Mouse (Mus musculus) gonadal fat pad, adult 2 months (tissue): Measurements from ENCODE around the gene Ski. TPM values are rescaled to one million over a fixed set of nuclear protein-coding genes. Genes with fewer than 3 reads are reported as not detected.

Experiments
- DNase-seq: peaks from one replicate; pipeline ENCODE4 v3.0.0-alpha.2; 2012; ENCODE audit warnings: low read depth
- polyA plus RNA-seq: library from polyadenylated mRNA; depleted of rRNA; stranded (reverse); fragments of >200 nt; gene quantifications from 2 replicates; pipeline ENCODE4 v1.2.3, GENCODE M21; 2012

Gene Ski
- polyA plus RNA-seq, 1 experiment, result 61.5 TPM

DNA sequence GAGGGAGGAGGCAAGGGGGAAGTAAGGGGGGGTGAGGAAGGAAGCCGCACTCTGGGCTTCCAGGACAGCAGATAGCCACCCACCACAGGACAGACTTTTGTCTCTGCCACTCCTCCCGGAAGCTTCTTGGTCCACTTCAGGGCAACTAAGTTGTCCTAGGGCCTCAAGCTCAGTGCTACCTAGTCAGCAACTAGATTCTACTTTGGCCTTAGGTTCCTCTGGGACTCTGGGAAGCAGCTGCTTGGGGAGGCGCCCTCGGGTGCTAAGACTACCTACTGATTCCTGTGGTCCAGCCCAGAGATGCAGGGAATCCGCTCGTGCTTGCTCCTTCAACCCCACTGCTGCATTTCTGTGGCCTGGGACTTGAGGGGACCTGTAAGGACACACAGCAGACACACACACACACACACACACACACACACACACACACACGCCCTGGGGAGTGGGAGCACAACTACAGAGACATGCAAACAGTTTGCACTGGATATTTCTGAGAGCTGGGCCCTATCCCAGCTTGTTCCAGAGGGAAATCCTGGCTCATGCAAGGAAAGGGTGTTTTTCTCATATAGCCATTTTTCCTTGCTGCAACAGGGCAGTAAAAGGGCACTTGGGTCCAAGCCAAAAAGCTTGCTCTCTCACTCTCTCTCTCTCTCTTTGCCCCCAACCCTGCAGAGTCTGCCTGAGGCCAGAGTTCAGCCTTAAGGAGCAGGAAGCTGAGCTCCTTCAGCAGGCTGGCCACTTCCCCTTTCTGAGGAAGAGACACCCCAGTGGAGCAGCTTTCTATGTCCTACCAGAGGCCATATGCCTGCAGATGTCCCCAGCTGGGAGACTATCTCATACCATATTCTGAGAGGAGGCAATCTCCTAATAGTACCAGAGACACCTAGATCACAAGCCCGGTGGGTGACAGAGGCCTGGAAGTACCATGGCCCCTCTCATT lies 12.2 kb upstream of the Ski start:
- DNase-seq, result no peak

DNA sequence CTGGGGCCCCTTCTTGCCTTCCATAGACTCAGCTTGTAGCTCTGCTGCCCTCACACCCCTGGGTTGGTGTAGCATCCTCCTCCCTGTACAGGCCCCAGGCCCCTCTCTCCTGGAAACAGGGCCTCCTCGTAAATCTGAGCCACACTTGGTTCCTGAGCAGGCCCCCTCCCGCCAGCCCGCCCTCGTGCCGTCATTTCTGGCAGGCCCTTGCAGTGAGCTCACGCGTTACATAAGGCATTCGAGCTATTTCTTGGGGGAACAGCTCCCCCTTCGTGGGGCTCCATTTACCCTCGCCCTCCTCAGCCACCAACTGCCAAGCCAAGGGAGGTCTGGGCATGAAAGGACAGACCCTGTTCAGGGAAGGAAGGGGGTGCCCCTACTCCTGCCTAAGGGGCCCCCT lies 11.5 kb upstream of the Ski start:
- DNase-seq, result no peak

DNA sequence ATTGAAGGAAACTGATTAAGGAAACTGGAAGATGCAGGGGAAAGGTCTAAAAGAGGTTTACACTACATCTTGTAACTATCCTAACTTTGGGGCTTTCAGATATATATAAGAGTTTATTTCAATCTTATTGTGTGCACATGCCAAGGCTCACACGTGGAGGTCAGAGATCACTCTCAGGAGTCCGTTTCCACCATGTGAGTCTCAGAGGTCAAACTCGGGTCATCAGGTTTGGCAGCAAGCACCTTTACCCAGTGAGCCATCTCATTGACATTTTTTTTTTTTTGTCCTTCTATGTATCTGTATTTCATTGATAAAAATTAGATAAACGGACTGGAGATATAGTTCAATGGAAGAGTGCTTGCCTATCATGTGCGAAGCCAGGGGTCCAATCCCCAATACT lies 6.1 kb upstream of the Ski start:
- DNase-seq, result no peak

DNA sequence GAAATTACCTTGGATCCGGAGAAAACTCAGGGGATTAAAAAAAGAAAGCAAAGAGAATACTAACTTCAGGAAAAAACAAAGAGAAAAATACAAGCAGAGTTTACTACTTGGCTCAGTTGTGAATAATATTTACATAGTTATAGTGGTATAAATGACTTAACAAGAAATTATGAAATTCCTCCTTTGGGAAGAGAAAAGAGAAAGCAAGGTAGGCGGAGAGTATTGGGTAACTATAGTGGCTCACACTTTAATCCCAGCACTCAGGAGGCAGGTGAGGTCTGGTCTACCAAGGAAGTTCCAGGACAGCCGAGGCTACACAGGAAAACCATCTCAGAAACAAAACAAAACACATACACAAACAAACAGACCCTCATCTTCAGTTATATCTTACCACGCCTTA lies 5.6 kb upstream of the Ski start:
- no peak for DNase-seq

DNA sequence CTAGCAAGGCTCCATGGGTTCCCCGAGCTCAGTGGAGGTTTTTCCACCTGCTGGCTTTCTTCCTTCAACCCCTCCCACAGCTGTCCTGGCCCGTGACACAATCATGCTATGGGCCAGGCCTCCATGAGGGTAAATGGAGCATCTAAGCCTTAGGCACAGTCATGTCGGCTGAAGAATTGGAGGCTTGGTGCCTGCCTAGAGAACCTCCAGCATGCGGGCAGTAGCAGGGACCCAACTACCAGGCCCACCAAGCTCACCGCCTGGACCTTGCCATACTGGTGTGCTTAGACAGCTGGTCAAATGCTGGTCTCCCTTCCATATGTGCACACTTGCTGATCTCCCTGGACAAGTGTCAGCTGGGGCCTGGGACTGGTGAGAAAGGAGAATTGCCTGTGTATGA lies 3.5 kb upstream of the Ski start:
- no peak for DNase-seq

DNA sequence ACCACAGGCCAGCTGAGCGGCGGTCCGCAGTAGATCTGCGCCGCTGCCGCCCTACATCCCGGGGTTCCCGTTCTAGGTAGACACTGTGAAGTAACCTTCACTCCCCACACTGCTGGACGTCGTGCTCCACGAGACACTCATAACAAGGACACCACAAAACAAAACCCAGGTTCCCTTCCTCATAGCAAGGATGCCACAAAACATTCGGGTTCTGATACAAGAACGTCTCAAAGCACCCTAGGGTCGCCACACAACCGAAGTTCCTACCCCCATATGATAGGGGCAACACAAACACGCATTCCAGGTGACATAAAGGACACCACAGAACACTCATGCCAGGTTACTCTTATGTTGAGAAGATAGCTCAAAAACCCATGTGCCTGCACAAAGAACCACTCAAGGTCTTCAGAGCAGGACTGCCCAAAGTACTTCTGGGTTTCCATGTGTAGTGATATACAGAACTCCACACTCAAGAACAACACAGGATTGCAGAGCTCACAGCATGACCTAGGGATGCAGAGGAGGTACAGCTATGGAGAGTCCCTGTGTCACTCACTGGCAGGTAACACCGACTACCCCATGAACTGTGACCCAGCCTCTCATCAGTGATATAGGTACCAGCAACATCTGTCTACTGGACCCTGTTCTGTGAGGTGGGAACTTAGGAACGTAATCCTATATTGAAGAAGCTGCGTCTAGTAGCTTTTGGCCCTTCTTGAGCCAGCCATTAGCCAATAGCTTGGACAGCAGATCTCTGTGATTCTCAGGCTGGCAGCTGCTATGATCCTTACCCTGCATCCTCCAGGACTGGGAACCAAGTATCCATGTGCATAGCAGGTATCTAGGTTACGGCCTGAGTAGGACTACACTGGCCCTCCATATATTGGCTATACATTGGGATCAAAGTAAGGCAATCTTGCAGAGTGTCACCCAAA lies 1.5 kb upstream of the Ski start:
- no peak for DNase-seq

DNA sequence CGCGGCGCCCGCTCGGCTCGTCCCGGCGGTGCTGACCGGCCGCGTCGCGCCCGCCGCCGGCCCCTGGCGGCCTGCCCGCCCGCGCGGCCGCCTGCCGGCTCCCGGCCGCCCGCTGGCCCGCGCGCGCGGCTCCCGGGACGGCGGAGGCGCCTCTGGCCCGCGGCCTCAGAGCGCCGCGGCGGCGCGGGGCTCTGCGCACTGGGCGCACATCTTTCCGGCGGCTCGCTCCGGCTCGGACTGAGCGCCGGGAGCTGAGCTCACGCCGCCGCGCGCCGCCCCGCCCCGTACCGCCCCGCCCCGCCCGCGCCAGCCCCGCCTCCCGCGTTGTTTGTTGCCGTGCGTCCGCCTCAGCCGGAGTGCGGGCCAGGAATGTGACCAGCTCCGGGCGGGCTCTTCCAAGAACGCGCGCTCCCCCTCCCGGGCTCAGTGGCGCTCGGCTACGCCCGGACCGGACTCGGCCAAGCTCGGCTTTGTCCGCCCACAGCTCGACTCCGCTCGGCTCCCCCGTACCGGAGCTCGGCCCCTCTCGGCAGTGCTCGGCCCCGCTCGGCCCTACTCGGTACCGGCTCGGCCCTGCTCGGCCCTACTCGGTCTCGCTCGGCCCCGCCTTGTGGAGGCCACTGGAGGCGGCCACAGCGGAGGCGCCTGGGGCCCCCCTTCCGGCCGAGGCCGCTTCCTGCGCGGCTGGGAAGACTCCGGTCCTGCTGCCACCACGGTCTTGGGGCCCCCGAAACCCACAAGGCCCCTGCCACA lies 625 bp upstream of the Ski start:
- no peak for DNase-seq

DNA sequence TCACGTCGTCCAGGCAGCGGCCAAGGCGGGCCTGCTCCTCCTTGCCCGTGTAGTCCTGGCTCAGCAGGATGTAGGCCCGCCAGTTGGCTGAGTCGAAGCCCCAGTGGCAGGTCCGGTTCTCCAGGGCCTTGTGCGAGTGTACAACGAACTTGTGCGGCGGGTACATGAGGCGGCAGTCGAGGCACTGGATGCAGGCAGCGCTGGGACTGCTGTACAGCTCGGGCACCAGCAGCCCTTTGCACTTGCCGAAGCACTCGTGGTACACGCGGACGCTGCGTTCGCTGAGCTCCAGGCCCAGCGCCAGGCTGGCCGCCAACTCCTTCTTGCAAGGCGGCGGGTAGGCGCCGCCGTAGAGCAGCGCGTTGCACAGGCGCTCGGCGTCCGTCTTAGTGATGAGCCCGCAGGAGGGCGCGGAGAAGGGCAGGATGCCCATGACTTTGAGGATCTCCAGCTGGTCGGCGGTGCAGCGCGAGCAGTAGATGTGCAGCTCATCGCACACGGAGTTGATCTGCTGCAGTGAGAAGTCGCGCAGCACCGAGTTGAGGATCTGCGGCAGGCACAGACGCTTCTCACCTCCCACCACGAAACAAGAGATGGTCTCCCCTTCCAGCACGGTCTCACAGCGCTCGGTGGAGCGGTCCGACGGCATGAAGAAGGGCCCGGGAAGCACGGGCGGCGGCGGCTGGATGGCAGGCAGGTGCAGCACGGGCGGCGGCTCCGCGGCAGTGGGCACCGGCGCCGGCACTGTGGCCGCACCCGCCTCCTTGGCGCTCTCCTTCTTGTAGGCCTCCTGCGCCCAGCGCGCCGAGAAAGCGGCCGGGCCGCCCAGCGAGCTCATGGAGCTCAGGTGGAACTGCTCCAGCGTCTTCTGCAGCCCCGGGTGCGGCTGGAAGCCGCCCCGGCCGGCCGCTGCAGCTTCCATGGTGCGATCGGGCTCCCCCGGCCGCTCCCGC lies 517 bp downstream of the Ski start:
- no peak for DNase-seq

DNA sequence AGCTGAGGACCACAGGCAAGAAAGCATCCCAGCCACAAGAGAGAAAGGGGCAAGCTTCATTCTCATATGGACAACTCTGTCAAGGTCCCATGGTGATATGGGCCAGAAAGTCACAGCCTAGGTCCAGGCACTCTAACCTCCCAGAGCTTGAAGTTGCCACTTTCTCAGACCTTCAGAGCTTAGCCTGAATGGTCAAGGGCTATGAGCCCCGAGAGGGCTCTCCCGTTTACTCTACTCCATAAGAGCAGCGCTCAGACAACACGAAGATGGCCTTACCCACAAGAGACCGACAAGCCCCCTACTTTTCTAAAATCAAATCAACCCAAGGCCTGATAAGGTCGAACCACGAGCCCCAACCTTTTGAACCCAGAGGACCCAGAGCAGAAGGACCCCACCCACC lies 1.3 kb downstream of the Ski start:
- DNase-seq, result no peak

DNA sequence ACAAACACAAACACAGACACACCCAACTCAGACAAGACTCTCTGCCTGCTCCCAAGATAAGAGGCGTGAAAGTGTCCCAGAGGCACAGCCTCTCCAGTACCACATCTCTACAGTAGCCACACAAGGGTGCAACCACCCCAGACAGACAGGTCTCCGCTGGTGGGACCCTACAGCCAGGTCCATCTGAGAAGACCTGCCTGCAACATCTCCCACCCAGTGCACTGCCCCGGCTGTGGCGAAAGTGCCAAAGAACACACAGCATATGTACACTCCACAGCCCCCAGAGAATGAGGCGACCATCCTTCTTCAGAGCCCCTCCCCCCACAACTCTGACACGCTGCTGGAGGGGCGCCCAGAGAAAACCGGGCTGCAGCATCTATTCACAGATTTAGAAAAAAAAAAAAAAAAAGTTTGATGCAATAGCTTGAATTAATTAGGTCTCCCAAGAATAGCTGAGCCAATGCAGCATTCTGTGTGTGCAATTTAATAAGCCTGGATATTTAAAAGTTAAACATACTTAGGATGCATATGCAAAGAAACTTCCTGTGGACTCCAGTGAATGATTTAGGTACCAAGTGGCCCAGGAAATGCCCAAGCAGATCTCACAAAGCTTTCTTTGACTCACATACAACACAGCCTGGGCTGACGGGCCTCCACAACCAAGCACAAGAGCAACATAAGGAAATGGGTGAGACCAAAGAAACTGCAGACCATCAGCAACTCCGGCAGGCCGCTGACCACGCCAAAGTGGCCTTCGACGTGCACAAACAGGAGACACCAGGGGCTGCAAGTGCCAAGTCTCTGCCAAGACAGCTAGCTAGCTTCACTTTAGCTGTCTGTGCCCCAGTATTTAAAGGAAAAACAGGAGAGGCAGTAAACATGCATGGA lies 1.9 kb downstream of the Ski start:
- no peak for DNase-seq

DNA sequence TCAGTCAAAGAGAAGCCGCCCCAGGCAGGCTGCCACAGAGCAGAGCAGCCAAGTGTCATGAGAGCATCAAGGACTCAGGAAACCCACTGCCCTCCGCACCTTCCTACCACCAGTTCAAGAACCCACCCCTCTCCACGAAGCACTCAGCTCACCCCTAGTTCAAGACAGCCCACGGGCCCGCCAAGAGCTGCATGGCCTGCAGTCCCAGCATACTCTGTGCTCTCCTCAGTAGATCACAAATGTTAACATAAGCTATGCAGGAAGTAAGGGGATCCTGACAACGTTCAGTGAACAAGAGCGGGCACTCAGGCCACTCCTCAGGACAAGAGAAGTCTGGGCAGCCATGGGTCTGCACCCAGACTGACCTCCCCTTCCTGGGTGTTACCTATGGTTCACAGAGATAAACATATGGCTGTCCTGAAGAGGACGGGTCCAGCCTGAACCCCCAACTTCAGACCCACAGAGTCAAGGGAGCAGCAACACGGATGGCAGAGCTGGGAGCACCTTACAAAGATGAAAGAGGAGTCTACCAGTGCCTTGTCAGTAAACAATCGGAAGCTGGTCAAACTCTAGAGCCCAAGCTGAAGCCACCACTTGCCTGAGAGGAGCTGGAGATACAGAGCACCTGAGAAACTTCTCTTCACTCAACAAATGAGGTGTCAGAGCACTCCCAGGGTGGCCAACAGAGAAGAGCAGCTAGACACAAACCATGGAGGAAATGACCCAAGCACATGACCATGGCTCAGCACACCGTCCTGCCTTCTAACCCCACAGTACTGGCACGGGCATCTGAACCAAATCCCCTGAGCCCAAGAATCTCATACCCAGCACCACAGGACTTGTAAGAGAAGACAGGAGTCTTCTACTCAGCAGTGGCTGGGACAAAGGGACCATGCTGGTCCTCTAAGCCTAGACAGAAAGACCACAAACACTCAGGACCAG lies 2.9 kb downstream of the Ski start:
- DNase-seq, result no peak

DNA sequence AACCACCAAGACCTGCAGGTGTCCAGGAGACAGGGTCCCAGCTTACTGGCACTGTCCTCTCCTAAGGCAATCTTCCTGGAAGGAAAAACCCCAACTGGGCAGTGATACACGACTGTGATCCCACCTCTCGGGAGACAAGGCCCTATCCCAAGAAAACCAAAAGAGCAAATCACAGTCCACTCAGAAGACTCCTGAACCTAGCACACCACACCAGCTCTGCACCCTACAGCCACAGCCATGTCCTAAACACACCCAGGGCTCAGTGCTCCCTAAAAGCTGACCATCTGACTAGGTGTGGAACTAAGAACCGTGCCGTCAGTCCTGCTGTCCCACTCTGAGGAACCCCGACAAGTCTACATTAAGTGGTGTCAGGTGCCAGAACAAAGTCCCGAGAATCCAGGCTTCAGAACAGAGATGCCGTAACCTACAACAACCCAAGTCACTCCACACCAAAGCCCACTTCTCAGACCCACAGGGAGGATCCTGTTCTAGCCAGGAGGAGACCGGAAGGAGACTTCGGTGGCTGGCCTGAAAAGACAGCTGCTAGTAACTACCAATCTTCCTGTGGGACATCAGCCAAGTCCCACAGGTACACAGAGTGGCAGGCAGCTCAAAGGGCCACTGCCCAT lies 4.2 kb downstream of the Ski start:
- no peak for DNase-seq

DNA sequence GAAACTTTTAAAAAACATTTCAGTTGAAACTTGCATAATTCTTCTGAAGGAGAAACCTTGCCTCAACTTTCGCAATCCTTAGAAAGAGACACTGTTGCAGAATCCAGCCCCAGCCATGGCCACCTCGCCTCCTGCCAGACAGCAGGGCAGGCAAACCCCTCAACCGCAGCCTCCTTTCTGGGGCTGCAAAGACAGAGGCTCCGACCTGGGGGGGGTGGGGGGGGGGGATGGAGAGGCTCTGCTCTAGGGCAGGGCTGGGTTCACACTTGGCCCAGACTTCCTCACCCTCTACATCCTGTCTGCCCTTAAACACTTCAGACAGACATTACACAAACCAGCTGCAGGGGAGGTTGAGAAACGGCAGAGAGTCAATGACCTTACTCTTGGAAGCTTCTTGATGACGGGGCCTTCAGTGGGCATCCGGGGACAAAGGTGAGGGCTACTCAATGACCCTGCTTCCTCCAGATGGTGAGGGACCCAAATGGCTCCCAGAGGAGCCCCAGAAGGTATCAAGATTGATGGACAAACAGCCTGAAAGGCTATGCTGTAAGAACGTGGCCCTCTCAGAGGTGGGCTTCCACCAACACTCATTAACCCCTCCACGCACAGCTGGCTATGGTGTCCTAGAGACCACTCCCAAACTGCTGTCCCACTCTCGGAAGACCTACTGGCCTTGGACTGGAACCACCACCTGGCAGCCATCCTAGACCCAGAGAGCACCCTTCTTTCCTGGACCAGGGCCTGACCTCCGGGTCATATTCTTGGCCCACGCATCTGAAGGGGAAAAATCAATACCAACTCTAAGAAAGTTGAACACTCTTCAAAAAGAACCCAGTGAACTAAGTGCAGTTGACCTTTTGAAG lies 4.9 kb downstream of the Ski start:
- no peak for DNase-seq

DNA sequence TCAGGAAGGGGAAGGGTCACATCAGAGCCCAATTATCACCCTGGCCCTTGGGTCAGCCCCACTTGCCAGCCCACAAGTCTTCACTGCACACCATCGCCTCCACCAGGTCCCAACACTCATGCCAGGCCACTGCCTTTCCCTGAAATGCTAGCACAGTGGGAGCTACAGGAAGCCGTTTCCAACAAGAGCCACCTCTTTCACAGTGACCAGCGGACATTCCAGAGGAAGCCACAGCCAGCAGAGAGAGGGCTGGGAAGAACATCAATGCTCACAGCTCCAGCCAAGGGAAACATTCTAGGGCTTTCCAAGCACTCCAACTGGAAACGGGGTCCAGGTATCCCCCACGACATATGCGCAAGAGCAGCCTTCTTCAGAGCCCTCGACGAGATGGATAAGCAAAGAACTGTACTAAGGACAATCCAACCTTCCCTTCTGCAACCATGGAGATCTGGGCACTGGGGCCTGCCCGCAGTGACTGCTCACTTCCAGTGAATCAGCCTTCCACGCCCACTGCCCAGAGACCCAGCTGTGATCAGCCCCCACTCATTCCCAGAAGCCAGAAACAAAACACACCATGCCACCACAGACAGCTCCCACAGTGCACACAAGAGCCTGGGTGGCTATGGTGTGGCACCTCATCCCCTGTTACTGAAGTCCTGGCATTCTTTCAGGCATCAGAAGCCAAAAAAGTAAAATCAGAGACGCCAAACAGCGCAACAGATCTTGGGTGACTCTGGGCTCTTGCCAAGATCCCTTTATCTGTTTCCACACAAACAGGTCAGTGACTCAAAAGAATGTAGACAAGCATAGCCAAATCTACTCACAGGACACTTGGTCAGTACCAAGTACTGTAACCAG lies 6.4 kb downstream of the Ski start:
- DNase-seq, result no peak

DNA sequence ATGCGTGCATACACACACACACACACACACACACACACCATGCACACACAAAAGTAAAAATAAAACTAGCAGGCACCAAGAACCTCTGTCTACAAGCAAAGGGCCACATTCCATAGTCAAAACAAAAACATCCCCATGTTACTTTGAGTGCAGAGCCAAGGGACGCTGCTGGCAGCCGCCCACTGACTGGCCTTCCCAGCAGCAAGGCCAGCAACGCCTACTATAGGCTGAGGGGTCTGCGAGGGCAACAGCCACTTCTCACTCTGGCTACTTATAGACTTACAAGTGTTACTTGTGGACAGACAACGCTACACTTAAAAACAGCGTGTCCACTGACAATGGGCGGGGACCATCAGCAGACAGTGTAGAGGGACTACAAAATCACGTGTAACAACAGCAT lies 7.2 kb downstream of the Ski start:
- DNase-seq, result no peak

DNA sequence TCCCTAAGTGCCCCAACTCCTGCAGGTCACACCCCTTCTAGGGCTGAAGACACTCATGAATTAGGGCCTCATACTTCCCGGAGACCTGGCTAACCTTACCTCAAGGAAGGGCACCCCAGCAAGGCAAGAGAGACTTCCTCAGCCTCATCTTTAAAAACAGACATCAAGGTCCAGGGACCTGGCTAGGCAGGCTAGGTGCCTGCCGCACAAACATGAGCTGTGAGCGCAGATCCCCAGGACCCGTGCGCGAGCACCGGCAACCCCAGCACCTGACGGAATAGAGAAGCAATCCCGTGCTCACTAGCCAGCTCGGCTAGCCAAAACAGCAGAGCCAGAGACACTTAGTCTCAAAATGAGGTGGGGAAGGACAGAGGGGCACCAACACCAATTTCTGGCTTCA lies 7.6 kb downstream of the Ski start:
- DNase-seq, result no peak
